Mouse (Mus musculus): ENCODE results near the gene Baz1b. TPM values are rescaled to one million over a fixed set of nuclear protein-coding genes. Genes with fewer than 3 reads are reported as not detected.

Gene Baz1b
- total and polyA plus RNA-seq, 2 experiments: 11.9 to 27.5 TPM

- 89% methylated on average over 16 of the region's 16 CpGs for WGBS
- H3K27me3 ChIP-seq (ENCODE audit: control insufficient read depth, insufficient read depth, low read length): peaks cover 13% of the 10 kb centered on the region
- H3K4me1 ChIP-seq (ENCODE audit: control insufficient read depth, insufficient read depth, low read length): peaks cover 5% of the 10 kb centered on the region; the same call in 1 of the 2 replicates
- no peak for TF ChIP-seq POLR2A (IDR thresholded peaks at IDR 0.05; ENCODE audit: extremely low read depth, insufficient read depth, low read length)
- no peak for TF ChIP-seq CTCF (IDR thresholded peaks at IDR 0.05; ENCODE audit: low read depth, low read length)
- H3K36me3 ChIP-seq (ENCODE audit: control insufficient read depth, insufficient read depth, low read length): peaks cover 11% of the 10 kb centered on the region
- no peak overlapping the region for H3K27ac ChIP-seq (replicated peaks; ENCODE audit: insufficient read depth, low read depth, low read length)
- H3K79me2 ChIP-seq (ENCODE audit: control insufficient read depth, insufficient read depth, low read length): no peaks in the 10 kb centered on the region
- no peak for DNase-seq (ENCODE audit: extremely low read depth, low read depth, low spot score)
- no peak overlapping the region for H3K4me3 ChIP-seq (ENCODE audit: insufficient read depth, low read depth, low read length)
- H3K9ac ChIP-seq (ENCODE audit: low read depth, low read length): no peak overlapping the region
These were observed 62.1 kb downstream of the Baz1b start for GRCm38 (mm10) chr5:135248956-135249676.

- 4% methylated on average over 92 of the region's 92 CpGs for WGBS
- peaks cover 1% of the 10 kb centered on the region; the same call in 1 of the 2 replicates for H3K36me3 ChIP-seq (ENCODE audit: control insufficient read depth, insufficient read depth, low read length)
- no peak overlapping the region for H3K27ac ChIP-seq (replicated peaks; ENCODE audit: insufficient read depth, low read depth, low read length)
- TF ChIP-seq POLR2A (IDR thresholded peaks at IDR 0.05; ENCODE audit: extremely low read depth, insufficient read depth, low read length): no peak
- no peak for TF ChIP-seq CTCF (IDR thresholded peaks at IDR 0.05; ENCODE audit: low read depth, low read length)
- H3K27me3 ChIP-seq (ENCODE audit: control insufficient read depth, insufficient read depth, low read length): peaks cover 13% of the 10 kb centered on the region
- H3K9ac ChIP-seq (ENCODE audit: low read depth, low read length): peak overlapping the region; percentile 57
- no peak for DNase-seq (ENCODE audit: extremely low read depth, low read depth, low spot score)
- H3K79me2 ChIP-seq (ENCODE audit: control insufficient read depth, insufficient read depth, low read length): no peaks in the 10 kb centered on the region
- peaks cover 5% of the 10 kb centered on the region; the same call in 1 of the 2 replicates for H3K4me1 ChIP-seq (ENCODE audit: control insufficient read depth, insufficient read depth, low read length)
- peak overlapping the region; percentile 52; the same call in 1 of the 2 replicates for H3K4me3 ChIP-seq (ENCODE audit: insufficient read depth, low read depth, low read length)
These were observed 63.4 kb downstream of the Baz1b start for GRCm38 (mm10) chr5:135250186-135251078.

GRCm38 (mm10) chr5:135251079-135251454, 64.0 kb downstream of the Baz1b start, which contains the start of gene Fzd9:
Gene Fzd9 (minus strand): TSS chr5:135251230.
- Histone ChIP-seq H3K36me3 (ENCODE audit: control insufficient read depth, insufficient read depth, low read length) (peaks cover under 1% of the 10 kb centered on the region; the same call in 1 of the 2 replicates), H3K79me2 (ENCODE audit: control insufficient read depth, insufficient read depth, low read length) (no peaks in the 10 kb centered on the region), H3K9ac (ENCODE audit: low read depth, low read length) (peak within 1 kb of the TSS; percentile 57), H3K4me1 (ENCODE audit: control insufficient read depth, insufficient read depth, low read length) (peaks cover 5% of the 10 kb centered on the region; the same call in 1 of the 2 replicates), H3K27me3 (ENCODE audit: control insufficient read depth, insufficient read depth, low read length) (peaks cover 13% of the 10 kb centered on the region), H3K4me3 (ENCODE audit: insufficient read depth, low read depth, low read length) (peak within 1 kb of the TSS; percentile 52; the same call in 1 of the 2 replicates), H3K27ac (replicated peaks; ENCODE audit: insufficient read depth, low read depth, low read length) (no peak within 1 kb of the TSS)
- under 1% methylated on average over 47 of the region's 51 CpGs for WGBS
- TF ChIP-seq CTCF (IDR thresholded peaks at IDR 0.05; ENCODE audit: low read depth, low read length) (no peak), POLR2A (IDR thresholded peaks at IDR 0.05; ENCODE audit: extremely low read depth, insufficient read depth, low read length) (no peak)
- DNase-seq (ENCODE audit: extremely low read depth, low read depth, low spot score): peak; percentile 29

GRCm38 (mm10) chr5:135253741-135254401, 66.8 kb downstream of the Baz1b start:
- Histone ChIP-seq H3K79me2 (ENCODE audit: control insufficient read depth, insufficient read depth, low read length) (no peaks in the 10 kb centered on the region), H3K27ac (replicated peaks; ENCODE audit: insufficient read depth, low read depth, low read length) (no peak overlapping the region), H3K9ac (ENCODE audit: low read depth, low read length) (no peak overlapping the region), H3K4me3 (ENCODE audit: insufficient read depth, low read depth, low read length) (no peak overlapping the region), H3K36me3 (ENCODE audit: control insufficient read depth, insufficient read depth, low read length) (no peaks in the 10 kb centered on the region), H3K4me1 (ENCODE audit: control insufficient read depth, insufficient read depth, low read length) (peaks cover 5% of the 10 kb centered on the region; the same call in 1 of the 2 replicates), H3K27me3 (ENCODE audit: control insufficient read depth, insufficient read depth, low read length) (peaks cover 13% of the 10 kb centered on the region)
- no peak for DNase-seq (ENCODE audit: extremely low read depth, low read depth, low spot score)
- TF ChIP-seq CTCF (IDR thresholded peaks at IDR 0.05; ENCODE audit: low read depth, low read length) (no peak), POLR2A (IDR thresholded peaks at IDR 0.05; ENCODE audit: extremely low read depth, insufficient read depth, low read length) (no peak)
- 40% methylated on average over 12 of the region's 12 CpGs for WGBS

GRCm38 (mm10) chr5:135256166-135256565, 69.1 kb downstream of the Baz1b start:
- no peak for TF ChIP-seq POLR2A (IDR thresholded peaks at IDR 0.05; ENCODE audit: extremely low read depth, insufficient read depth, low read length)
- TF ChIP-seq CTCF (IDR thresholded peaks at IDR 0.05; ENCODE audit: low read depth, low read length): no peak
- WGBS: 97% methylated on average over 3 of the region's 3 CpGs

More at GRCm38 (mm10) chr5:135256166-135256565, 69.1 kb downstream of the Baz1b start:
- H3K36me3 ChIP-seq (ENCODE audit: control insufficient read depth, insufficient read depth, low read length): no peaks in the 10 kb centered on the region
- H3K79me2 ChIP-seq (ENCODE audit: control insufficient read depth, insufficient read depth, low read length): no peaks in the 10 kb centered on the region
- no peaks in the 10 kb centered on the region for H3K27me3 ChIP-seq (ENCODE audit: control insufficient read depth, insufficient read depth, low read length)
- H3K27ac ChIP-seq (replicated peaks; ENCODE audit: insufficient read depth, low read depth, low read length): no peak overlapping the region
- no peak for DNase-seq (ENCODE audit: extremely low read depth, low read depth, low spot score)
- H3K4me3 ChIP-seq (ENCODE audit: insufficient read depth, low read depth, low read length): no peak overlapping the region
- H3K4me1 ChIP-seq (ENCODE audit: control insufficient read depth, insufficient read depth, low read length): peaks cover 2% of the 10 kb centered on the region; the same call in 1 of the 2 replicates
- H3K9ac ChIP-seq (ENCODE audit: low read depth, low read length): no peak overlapping the region

Measured in liver, adult 2 months (tissue).